Mouse (Mus musculus) cerebellum, postnatal 4 days (tissue): ENCODE measurements around the gene Lrg1.
"Not testable (repeated sequence)": the region's sequence is repeated elsewhere in the genome, so short reads cannot be mapped to it uniquely, and the experiment has no call there.

Source experiments
- DNase-seq, 2 experiments: peaks; one replicate each; pipeline ENCODE4 v3.0.0; 2022; ENCODE audit warnings: low spot score in 2 of 2, mixed read lengths in 1 of 2

The Lrg1 gene

GRCm38 (mm10) chr17:56108334-56109044 is 13.3 kb downstream of the Lrg1 start:
- DNase-seq: no peak

DNA sequence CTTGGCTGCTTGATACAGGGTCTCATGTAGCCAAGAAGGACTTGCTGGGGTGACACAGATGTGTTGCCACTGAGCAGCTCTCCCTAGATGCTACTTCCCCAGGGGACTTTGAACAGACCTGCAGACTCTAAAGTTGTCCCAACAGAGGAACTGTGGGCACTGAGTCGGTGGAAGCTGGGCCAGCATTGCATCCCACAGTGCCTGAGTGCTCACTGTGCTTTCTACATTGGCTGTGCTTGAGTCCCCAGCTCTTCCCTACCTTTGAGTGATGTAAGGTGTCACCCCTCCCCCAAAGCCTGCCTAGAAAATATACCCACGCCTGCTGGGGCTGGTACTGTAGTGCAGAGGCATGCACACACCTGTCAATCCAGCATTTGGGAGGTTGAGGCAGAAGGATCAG is 14.1 kb downstream of the Lrg1 start:
- no peak for DNase-seq

DNA sequence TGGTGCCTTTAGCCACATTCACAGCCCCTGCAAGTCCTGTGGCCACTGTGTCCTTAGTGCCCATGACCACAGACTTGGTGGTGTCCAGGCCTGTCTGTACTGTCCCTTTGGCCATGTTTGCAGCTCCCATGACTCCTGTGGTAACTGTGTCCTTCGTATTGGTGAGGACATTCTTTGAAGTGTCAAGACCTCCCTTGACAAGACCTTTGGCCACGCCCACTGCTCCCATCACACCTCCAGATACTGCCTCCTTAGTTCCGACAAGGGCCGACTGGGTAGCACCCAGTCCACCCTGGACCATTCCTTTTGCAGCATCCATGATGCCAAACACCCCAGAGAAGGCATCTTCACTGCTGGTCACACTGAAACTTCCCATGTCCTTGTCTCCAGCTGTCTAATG is 14.8 kb downstream of the Lrg1 start:
- no peak for DNase-seq

DNA sequence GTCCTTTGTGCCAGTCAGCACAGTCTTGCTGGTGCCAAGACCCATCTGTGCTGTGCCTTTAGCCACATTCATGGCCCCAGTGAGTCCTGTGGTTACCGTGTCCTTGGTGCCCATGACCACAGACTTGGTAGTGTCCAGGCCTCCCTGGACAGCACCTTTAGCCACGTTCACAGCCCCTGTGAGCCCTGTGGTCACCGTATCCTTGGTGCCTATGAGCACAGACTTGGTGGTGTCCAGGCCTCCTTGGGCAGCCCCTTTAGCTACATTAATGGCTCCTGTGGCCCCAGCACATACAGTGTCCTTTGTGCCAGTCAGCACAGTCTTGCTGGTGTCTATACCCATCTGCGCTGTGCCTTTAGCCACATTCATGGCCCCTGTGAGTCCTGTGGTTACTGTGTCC is 15.4 kb downstream of the Lrg1 start:
- not testable (repeated sequence) for DNase-seq

- not testable (repeated sequence) for DNase-seq
These were observed 17.0 kb downstream of the Lrg1 start for GRCm38 (mm10) chr17:56104821-56105220.

- DNase-seq: no peak
These were observed 18.1 kb downstream of the Lrg1 start for GRCm38 (mm10) chr17:56103465-56104285.

DNA sequence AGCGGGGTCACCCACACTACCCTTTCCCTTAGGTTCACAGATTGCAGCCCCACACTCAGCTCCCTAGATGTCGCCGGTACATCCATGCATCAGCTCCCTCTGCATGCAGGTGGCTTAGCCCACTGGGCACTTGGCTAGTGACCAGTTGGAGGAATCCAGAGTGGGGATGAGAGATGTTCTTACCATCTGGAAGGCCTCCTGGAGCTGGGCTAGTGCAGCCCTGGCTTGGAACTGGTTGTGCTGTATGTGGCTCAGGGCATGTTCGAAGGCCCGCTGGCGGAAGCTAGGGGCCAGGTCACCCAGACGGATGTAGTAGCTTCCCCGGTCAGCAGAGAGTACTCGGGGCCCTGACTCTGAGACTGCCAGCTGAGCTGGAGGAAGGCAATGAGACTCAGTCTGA is 18.9 kb downstream of the Lrg1 start:
- DNase-seq: no peak

DNA sequence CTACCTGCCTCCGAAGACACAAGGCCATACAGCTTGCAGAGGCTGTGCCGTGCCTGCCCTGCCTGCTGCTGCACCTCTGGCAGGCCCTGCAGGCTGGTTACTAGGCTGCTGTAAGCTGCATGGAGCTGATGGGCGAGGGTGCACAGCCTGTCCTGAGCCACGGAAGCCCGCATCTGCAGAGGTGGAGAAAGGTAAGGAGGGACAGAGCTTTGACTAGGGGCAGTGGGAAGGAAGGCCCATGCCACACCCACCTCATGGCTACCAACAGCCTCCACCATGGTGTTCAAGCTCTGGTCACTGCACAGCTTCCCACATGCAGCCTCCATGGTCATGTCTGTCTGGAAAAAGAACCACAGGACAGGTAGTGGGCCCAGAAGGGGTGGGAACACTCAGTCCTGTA is 19.6 kb downstream of the Lrg1 start:
- DNase-seq: no peak

DNA sequence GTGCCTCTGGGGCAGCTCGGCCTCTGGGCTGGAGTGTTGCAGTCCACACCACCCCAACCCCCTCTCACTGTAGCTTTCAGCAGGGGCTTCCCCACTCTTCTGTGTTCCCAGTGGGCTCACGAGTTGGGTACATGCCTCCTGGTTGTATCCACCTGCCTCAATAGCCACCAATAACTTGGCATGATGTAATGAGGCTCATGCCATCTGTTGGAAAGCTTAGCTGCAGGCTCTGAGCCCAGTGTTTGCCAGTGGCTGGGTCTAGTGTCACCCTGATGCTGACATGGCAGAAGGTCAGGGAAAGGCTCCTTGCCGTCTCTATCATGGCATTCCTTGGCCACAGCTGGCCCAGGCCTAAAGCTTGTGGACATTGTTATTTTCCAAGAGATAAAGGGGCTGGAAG is 21.0 kb downstream of the Lrg1 start:
- no peak for DNase-seq

- DNase-seq: no peak
These were observed 22.9 kb downstream of the Lrg1 start for GRCm38 (mm10) chr17:56098711-56099572.

DNA sequence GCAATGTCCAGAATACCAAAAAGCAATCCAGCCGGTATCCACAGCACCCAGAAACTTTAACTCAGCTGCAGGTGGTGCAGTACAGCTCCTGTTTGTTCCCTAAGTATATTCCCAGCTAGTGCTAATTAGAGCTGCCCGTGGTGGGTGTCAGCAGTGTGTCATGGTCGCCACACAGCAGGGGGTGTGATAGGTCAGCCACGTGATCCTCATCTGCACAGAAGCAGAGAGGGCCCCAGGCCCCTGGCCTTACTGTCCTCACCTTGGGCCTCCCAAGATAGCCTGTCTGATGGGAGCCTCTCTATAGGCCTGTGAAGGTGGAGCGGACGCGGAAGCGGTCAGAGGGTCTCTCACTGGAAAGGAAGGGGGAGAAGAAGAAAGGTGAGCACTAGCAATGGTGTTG is 23.6 kb downstream of the Lrg1 start:
- DNase-seq: no peak

DNA sequence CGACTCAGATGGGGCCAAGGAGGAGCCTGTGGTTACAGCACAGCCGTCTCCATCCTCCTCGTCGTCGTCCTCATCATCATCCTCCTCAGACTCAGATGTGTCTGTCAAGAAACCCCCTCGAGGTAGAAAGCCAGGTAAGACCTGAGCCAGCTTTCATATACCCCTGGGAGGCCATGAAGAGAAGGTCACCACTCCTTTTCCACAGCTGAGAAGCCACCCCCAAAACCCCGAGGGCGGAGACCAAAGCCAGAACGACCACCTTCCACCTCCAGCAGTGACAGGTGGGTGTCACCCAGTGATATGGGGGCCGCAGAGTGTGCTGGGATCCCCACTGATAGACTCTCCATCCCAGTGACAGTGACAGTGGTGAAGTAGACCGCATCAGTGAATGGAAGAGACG is 24.9 kb downstream of the Lrg1 start:
- DNase-seq: no peak

- DNase-seq: no peak
These were observed 29.0 kb downstream of the Lrg1 start for GRCm38 (mm10) chr17:56092794-56093193.

- no peak for DNase-seq
These were observed 29.5 kb downstream of the Lrg1 start for GRCm38 (mm10) chr17:56092312-56092711.

GRCm38 (mm10) chr17:56080781-56081585 is 40.8 kb downstream of the Lrg1 start:
- DNase-seq: peak in 1 of 2 experiments; percentile 40

DNA sequence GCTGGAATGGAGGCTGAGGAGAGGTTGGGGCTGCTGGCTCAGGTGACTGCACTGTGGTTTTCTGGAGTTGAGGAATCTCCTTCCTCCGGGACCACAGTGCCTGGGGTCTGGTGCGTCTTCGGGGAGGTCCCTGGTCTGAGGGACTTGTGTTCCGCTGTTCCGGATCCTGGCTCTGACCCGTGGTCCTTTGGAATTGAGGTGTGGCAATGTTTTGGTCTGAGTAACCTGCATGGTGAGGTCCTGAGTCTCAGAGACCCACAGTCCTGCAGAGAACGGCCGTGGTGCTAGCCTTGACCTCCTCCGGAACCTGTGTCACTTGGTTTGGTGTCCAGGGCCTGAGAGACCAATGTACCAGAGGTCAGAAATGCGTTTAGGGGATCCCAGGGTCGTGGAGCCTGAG is 41.9 kb downstream of the Lrg1 start:
- no peak for DNase-seq

DNA sequence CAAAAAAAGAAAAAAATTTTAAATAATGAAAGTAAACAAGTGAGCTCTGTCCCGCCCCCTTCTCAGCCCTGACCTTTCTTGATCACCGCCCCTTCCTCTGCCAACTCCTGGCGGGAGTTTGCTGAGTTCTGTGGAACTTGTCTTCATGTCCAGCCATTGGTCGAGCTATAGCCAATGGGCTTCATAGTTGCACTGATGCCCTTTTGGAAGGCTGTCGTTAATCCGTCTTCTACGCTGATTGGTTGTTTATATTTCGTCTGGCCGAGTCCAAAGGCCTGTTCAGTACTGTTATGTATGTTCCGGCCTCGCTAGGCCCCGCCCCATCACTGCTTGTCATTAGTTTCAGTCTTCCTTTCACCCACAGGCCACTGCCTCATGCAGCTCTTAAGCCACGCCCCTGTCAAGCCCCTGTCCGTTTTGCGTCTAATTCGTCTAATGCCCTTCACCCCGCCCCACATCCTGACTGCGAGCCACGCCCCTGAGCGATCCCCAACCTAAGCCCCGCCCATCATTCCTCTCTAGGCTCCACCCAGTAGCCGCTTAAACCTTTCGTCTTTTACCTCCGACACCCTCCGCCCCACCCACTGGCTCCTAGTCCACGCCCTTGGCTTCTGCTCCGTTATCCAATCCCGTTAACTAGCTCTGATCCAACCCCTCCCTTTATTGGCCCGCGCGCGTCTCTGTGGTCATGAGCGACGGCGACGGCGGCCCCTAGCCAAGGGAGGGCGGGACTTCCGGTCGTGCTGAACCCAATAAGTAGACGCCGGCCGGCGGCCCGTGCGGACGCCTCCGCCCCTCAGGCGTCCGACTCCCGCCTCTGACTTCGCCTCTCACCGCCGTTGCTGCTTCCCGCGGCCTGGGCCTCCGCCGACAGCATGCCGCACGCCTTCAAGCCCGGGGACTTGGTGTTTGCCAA is 42.7 kb downstream of the Lrg1 start, which contains the start of gene Hdgfl2:
Hdgfl2 (plus strand) TSS at position 755 of the 916 bp plus-strand sequence.
- peak; percentile 96 to 99 for DNase-seq

DNA sequence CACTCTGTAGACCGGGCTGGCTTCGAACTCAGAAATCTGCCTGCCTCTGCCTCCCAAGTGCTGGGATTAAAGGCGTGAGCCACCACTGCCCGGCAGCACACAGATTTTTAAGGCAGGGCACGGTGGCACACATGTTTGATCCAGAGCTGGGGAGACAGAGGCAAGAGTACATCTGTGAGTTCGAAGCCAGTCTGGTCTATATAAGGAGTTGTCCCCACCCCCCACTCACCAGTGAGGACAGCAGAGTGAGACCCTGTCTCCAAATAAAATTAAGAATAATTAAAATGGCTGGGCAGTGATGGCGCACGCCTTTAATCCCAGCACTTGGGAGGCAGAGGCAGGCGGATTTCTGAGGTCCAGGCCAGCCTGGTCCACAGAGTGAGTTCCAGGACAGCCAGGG is 43.4 kb downstream of the Lrg1 start:
- DNase-seq: not testable (repeated sequence)

DNA sequence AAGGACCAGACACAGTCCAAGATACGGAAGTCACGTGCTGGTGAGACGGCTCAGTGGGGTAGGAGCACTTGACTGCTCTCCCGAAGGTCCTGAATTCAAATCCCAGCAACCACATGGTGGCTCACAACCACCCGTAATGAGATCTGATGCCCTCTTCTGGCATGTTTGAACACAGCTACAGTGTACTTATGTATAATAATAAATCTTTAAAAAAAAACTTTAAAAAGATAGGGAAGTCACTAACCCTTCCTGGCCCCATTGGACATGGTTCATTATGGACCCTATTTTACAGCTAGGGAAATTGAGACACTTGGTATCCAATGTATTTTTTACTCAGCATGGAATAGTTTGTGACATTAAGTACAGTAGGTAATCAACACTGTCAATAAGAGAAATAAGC is 44.3 kb downstream of the Lrg1 start:
- no peak for DNase-seq

GRCm38 (mm10) chr17:56074827-56075208 is 47.0 kb downstream of the Lrg1 start, which contains the start of gene Ubxn6:
Gene Ubxn6 (minus strand): TSS chr17:56075028.
- peak; percentile 95 to 96 for DNase-seq
